Mouse (Mus musculus) c-Kit-negative CD71-positive TER-119-positive erythroid progenitor cells, embryonic 14.5 days (primary cell): ENCODE results near the gene Klrb1a.
"Not testable (repeated sequence)": the region's sequence is repeated elsewhere in the genome, so short reads cannot be mapped to it uniquely, and the experiment has no call there.

Experiments used
- DNase-seq: peaks from one replicate; pipeline ENCODE4 v3.0.0-alpha.2; 2013; ENCODE audit warnings: low read depth, low spot score

Gene Klrb1a

GRCm38 (mm10) chr6:128623433-128623832 is at the start of gene Klrb1a:
Gene Klrb1a (minus strand): TSS chr6:128623533.
- not testable (repeated sequence) for DNase-seq

GRCm38 (mm10) chr6:128669936-128670335 is 46.6 kb upstream of the Klrb1a start:
- no peak for DNase-seq

- no peak for DNase-seq
These were observed 38.9 kb upstream of the Klrb1a start, which contains the start of gene Clec2h for GRCm38 (mm10) chr6:128662206-128662605. Gene Clec2h (plus strand): TSS chr6:128662385.

- DNase-seq = no peak
These were observed 37.9 kb upstream of the Klrb1a start for GRCm38 (mm10) chr6:128661249-128661648.

- DNase-seq = no peak
These were observed 29.6 kb upstream of the Klrb1a start for GRCm38 (mm10) chr6:128652938-128653337.

GRCm38 (mm10) chr6:128650827-128651226 is 27.5 kb upstream of the Klrb1a start:
- DNase-seq = not testable (repeated sequence)

GRCm38 (mm10) chr6:128650187-128650586 is 26.9 kb upstream of the Klrb1a start:
- no peak for DNase-seq

- no peak for DNase-seq
These were observed 26.3 kb upstream of the Klrb1a start for GRCm38 (mm10) chr6:128649681-128650080.

GRCm38 (mm10) chr6:128645708-128646107 is 22.4 kb upstream of the Klrb1a start:
- not testable (repeated sequence) for DNase-seq

- not testable (repeated sequence) for DNase-seq
These were observed 21.4 kb upstream of the Klrb1a start for GRCm38 (mm10) chr6:128644694-128645093.

GRCm38 (mm10) chr6:128643999-128644398 is 20.7 kb upstream of the Klrb1a start:
- no peak for DNase-seq

GRCm38 (mm10) chr6:128641116-128641716 is 17.9 kb upstream of the Klrb1a start:
- DNase-seq = no peak

- no peak for DNase-seq
These were observed 17.3 kb upstream of the Klrb1a start for GRCm38 (mm10) chr6:128640673-128641072.

GRCm38 (mm10) chr6:128630912-128631905 is 7.9 kb upstream of the Klrb1a start:
- DNase-seq = not testable (repeated sequence)

GRCm38 (mm10) chr6:128629771-128630739 is 6.7 kb upstream of the Klrb1a start:
- DNase-seq = not testable (repeated sequence)

GRCm38 (mm10) chr6:128625246-128625645 is 1.9 kb upstream of the Klrb1a start:
- DNase-seq = not testable (repeated sequence)

- no peak for DNase-seq
These were observed 1.1 kb upstream of the Klrb1a start for GRCm38 (mm10) chr6:128624425-128624824.

- no peak for DNase-seq
These were observed 600 bp downstream of the Klrb1a start for GRCm38 (mm10) chr6:128622733-128623132.

GRCm38 (mm10) chr6:128606350-128606749 is 17.0 kb downstream of the Klrb1a start:
- DNase-seq = no peak

- no peak for DNase-seq
These were observed 18.8 kb downstream of the Klrb1a start for GRCm38 (mm10) chr6:128604512-128604911.

- no peak for DNase-seq
These were observed 20.7 kb downstream of the Klrb1a start for GRCm38 (mm10) chr6:128602463-128603201.
